Mouse (Mus musculus): ENCODE results near the gene Ntpcr. TPM values are rescaled to one million over a fixed set of nuclear protein-coding genes. Genes with fewer than 3 reads are reported as not detected.

Ntpcr gene
- total and polyA plus RNA-seq, 3 experiments = 15.1 to 25.0 (median 24.0) TPM

- dilution Hi-C loops (cut with MboI; ENCODE audit: extremely low pct_ligation_motif_present, extremely low pct_unique_long_range_greater_than_20kb, low sequenced_read_pairs) (no loop called here), in situ Hi-C loops (cut with MboI; ENCODE audit: low pct_ligation_motif_present, low pct_unique_long_range_greater_than_20kb, low sequenced_read_pairs) (no loop called here)
- H3K4me2 ChIP-seq (ENCODE audit: insufficient read depth, low read depth, poor library complexity, severe bottlenecking) = no peak overlapping the region
- no peaks in the 10 kb centered on the region for H3K79me2 ChIP-seq (replicated peaks; ENCODE audit: control insufficient read depth, extremely low read depth, insufficient read depth, poor library complexity, severe bottlenecking)
- no peak for DNase-seq (ENCODE audit: extremely low read depth)
- no peak overlapping the region for H3K27ac ChIP-seq (ENCODE audit: insufficient read depth, low read depth)
- H3K4me3 ChIP-seq (replicated peaks in 1 of 3; ENCODE audit: low read depth in 2 of 3, low read length in 2 of 3, poor library complexity in 1 of 3) = no peak overlapping the region
- peaks cover 6 to 10% of the 10 kb centered on the region in 2 experiments; a peak in 3 of 4 replicates for H3K4me1 ChIP-seq (ENCODE audit: control insufficient read depth in 1 of 2, insufficient read depth in 2 of 2)
- no peak for TF ChIP-seq MYC (IDR thresholded peaks at IDR 0.05; ENCODE audit: low read depth, low read length)
- no peak for TF ChIP-seq CHD1 (IDR thresholded peaks at IDR 0.05; ENCODE audit: low read depth, low read length)
- TF ChIP-seq PAX5 (IDR thresholded peaks at IDR 0.05; ENCODE audit: low read length) = no peak
- TF ChIP-seq POLR2A (IDR thresholded peaks at IDR 0.05; ENCODE audit: low read depth, low read length) = no peak
- no peak for TF ChIP-seq UBTF (IDR thresholded peaks at IDR 0.05; ENCODE audit: low read depth, low read length)
- no peak for TF ChIP-seq ELF1 (IDR thresholded peaks at IDR 0.05; ENCODE audit: low read depth, low read length)
- no peak for TF ChIP-seq USF2 (conservative IDR thresholded peaks at IDR 0.05; ENCODE audit: low read depth, low read length)
- TF ChIP-seq EP300 (IDR thresholded peaks at IDR 0.05; ENCODE audit: low read length) = no peak
- no peak for TF ChIP-seq RCOR1 (conservative IDR thresholded peaks at IDR 0.05; ENCODE audit: low read depth, low read length)
- no peak for TF ChIP-seq ETS1 (conservative IDR thresholded peaks at IDR 0.05; ENCODE audit: low read depth, low read length)
- H3K36me3 ChIP-seq (replicated peaks in 1 of 2; ENCODE audit: control insufficient read depth in 1 of 2, insufficient read depth in 1 of 2, low read length in 1 of 2) = no peaks in the 10 kb centered on the region
- H3K9me3 ChIP-seq (replicated peaks; ENCODE audit: low read length) = no peaks in the 10 kb centered on the region
- H3K27me3 ChIP-seq (replicated peaks) = no peaks in the 10 kb centered on the region
- no peak overlapping the region for H3K9ac ChIP-seq (ENCODE audit: insufficient read depth, low read depth)
Observed at GRCm38 (mm10) chr8:125768079-125768478, 38.3 kb downstream of the Ntpcr start.

- H3K27me3 ChIP-seq (replicated peaks) = peaks cover 2% of the 10 kb centered on the region
- no peak overlapping the region for H3K4me3 ChIP-seq (replicated peaks in 1 of 3; ENCODE audit: low read depth in 2 of 3, low read length in 2 of 3, poor library complexity in 1 of 3)
- no peak overlapping the region for H3K9ac ChIP-seq (ENCODE audit: insufficient read depth, low read depth)
- in situ Hi-C loops (cut with MboI; ENCODE audit: low pct_ligation_motif_present, low pct_unique_long_range_greater_than_20kb, low sequenced_read_pairs) (no loop called here), dilution Hi-C loops (cut with MboI; ENCODE audit: extremely low pct_ligation_motif_present, extremely low pct_unique_long_range_greater_than_20kb, low sequenced_read_pairs) (no loop called here)
- no peaks in the 10 kb centered on the region for H3K36me3 ChIP-seq (replicated peaks in 1 of 2; ENCODE audit: control insufficient read depth in 1 of 2, insufficient read depth in 1 of 2, low read length in 1 of 2)
- H3K4me1 ChIP-seq (ENCODE audit: control insufficient read depth in 1 of 2, insufficient read depth in 2 of 2) = no peaks in the 10 kb centered on the region
- H3K79me2 ChIP-seq (replicated peaks; ENCODE audit: control insufficient read depth, extremely low read depth, insufficient read depth, poor library complexity, severe bottlenecking) = no peaks in the 10 kb centered on the region
- H3K4me2 ChIP-seq (ENCODE audit: insufficient read depth, low read depth, poor library complexity, severe bottlenecking) = no peak overlapping the region
- TF ChIP-seq MAFK (IDR thresholded peaks at IDR 0.05; ENCODE audit: insufficient replicate concordance, low read length) = no peak
- TF ChIP-seq MEF2A (IDR thresholded peaks at IDR 0.05; ENCODE audit: borderline replicate concordance, low read depth, low read length) = no peak
- TF ChIP-seq RAD21 (IDR thresholded peaks at IDR 0.05; ENCODE audit: low read depth, low read length) = no peak
- TF ChIP-seq USF1 (IDR thresholded peaks at IDR 0.05; ENCODE audit: low read depth, low read length) = no peak
- no peak for TF ChIP-seq ELF1 (IDR thresholded peaks at IDR 0.05; ENCODE audit: low read depth, low read length)
- H3K9me3 ChIP-seq (replicated peaks; ENCODE audit: low read length) = no peaks in the 10 kb centered on the region
- DNase-seq (ENCODE audit: extremely low read depth) = no peak
- H3K27ac ChIP-seq (ENCODE audit: insufficient read depth, low read depth) = no peak overlapping the region
Observed at GRCm38 (mm10) chr8:125772300-125772699, 42.5 kb downstream of the Ntpcr start.

DNA sequence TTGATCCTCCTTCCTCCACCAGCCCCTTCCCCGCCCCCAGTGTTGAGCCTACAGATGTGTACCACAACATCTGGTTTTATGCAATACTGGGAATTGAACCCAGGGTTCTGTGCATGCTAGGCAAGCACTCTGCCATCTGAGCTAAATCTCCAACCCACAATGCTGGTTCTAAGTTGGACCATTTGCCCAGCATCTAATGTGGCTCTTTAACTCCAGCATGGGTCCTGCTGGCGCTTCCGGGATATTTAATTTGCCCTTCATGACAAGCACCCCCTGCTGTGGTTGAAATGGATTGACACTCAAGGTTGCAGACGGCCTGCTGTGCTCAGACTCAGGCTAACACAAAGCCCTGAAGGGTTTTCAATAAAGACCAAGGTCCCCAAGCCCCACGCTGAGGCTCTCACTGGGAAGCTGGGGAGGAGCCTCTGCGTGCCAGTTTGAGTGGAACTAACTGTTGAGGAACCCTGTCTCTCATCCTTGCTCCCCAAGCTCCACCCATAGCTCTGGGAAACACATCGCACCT is 43.6 kb downstream of the Ntpcr start:
- DNase-seq (ENCODE audit: extremely low read depth) = no peak
- no peak overlapping the region for H3K9ac ChIP-seq (ENCODE audit: insufficient read depth, low read depth)
- no peaks in the 10 kb centered on the region for H3K4me1 ChIP-seq (ENCODE audit: control insufficient read depth in 1 of 2, insufficient read depth in 2 of 2)
- no peak overlapping the region for H3K4me3 ChIP-seq (replicated peaks in 1 of 3; ENCODE audit: low read depth in 2 of 3, low read length in 2 of 3, poor library complexity in 1 of 3)
- peaks cover 2% of the 10 kb centered on the region for H3K27me3 ChIP-seq (replicated peaks)
- H3K36me3 ChIP-seq (replicated peaks in 1 of 2; ENCODE audit: control insufficient read depth in 1 of 2, insufficient read depth in 1 of 2, low read length in 1 of 2) = no peaks in the 10 kb centered on the region
- in situ Hi-C loops (cut with MboI; ENCODE audit: low pct_ligation_motif_present, low pct_unique_long_range_greater_than_20kb, low sequenced_read_pairs) = no loop called here
- H3K79me2 ChIP-seq (replicated peaks; ENCODE audit: control insufficient read depth, extremely low read depth, insufficient read depth, poor library complexity, severe bottlenecking) = no peaks in the 10 kb centered on the region
- H3K4me2 ChIP-seq (ENCODE audit: insufficient read depth, low read depth, poor library complexity, severe bottlenecking) = no peak overlapping the region
- no peak overlapping the region for H3K27ac ChIP-seq (ENCODE audit: insufficient read depth, low read depth)
- dilution Hi-C loops (cut with MboI; ENCODE audit: extremely low pct_ligation_motif_present, extremely low pct_unique_long_range_greater_than_20kb, low sequenced_read_pairs) = no loop called here
- H3K9me3 ChIP-seq (replicated peaks; ENCODE audit: low read length) = no peaks in the 10 kb centered on the region
- TF ChIP-seq ZC3H11A (IDR thresholded peaks at IDR 0.05; ENCODE audit: low read depth, low read length) (no peak), CHD1 (IDR thresholded peaks at IDR 0.05; ENCODE audit: low read depth, low read length) (no peak), JUN (IDR thresholded peaks at IDR 0.05; ENCODE audit: insufficient read depth, low read depth, low read length) (no peak), POLR2A (IDR thresholded peaks at IDR 0.05; ENCODE audit: low read depth, low read length) (no peak), TBP (conservative IDR thresholded peaks at IDR 0.05; ENCODE audit: low read depth, low read length) (no peak), HCFC1 (IDR thresholded peaks at IDR 0.05; ENCODE audit: low read depth, low read length) (no peak), BHLHE40 (IDR thresholded peaks at IDR 0.05; ENCODE audit: low read depth, low read length) (no peak), SMC3 (IDR thresholded peaks at IDR 0.05; ENCODE audit: low read depth, low read length) (no peak), NELFE (IDR thresholded peaks at IDR 0.05; ENCODE audit: low read depth, low read length) (no peak), ZKSCAN1 (IDR thresholded peaks at IDR 0.05; ENCODE audit: borderline replicate concordance, low read depth, low read length) (no peak), SIN3A (IDR thresholded peaks at IDR 0.05; ENCODE audit: low read length) (no peak), TCF12 (IDR thresholded peaks at IDR 0.05; ENCODE audit: low read depth, low read length) (no peak), JUND (conservative IDR thresholded peaks at IDR 0.05; ENCODE audit: low read depth, low read length) (no peak), MAFK (IDR thresholded peaks at IDR 0.05; ENCODE audit: insufficient replicate concordance, low read length) (no peak), NRF1 (IDR thresholded peaks at IDR 0.05; ENCODE audit: low read depth, low read length) (no peak), MAZ (IDR thresholded peaks at IDR 0.05; ENCODE audit: low read depth, low read length) (no peak)

Data from CH12.LX (cell line).